Mouse (Mus musculus): ENCODE measurements at regions not wholly inside any gene's neighbourhood (a gene's known extent, or its start where the extent isn't known, plus 50 kb on each side); places are given as distances from the start of the nearest gene placed in this dataset.

DNA sequence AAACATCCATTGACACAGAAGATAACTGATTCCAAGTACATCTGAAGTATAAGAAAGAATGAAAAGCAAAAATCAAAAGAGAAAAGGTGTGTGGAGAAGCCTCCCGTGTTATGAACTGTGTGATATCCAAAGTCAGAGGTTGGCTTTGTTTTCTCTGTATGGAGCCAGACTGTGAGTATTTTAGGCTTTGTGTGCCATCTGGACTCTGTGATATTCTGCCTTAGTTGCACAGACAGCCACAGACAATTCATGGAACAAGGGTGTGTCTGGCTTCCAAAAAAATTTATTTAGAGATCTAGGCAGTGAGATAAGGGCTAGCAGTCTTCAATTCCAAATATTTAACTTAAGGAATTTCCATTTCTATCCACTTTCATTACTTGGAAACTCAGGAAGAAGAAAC, 111.5 kb upstream of the Dpp10 start:
- peak in 1 of 2 experiments; percentile 7 for DNase-seq (ENCODE audit: low spot score in 2 of 2)

DNA sequence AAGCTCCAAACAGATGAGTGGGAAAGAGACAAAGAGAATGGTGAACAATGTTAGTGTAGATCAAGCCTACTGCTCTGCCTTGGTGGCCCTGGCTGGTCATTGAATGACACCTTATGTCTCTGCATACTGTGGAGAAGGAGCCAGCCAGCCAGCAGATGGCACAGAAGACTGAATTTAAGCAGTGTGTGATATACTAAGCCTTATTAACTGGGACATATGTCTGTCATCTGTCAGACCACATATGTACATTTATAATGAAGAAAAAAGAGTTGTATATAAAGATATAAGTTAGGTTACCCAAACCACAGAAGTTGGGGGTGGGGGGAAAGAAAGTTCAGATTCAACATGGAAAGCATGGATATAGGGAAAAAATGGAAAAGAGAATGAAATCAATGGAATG, 106.7 kb upstream of the Dpp10 start:
- no peak for DNase-seq (ENCODE audit: low spot score in 2 of 2)

DNA sequence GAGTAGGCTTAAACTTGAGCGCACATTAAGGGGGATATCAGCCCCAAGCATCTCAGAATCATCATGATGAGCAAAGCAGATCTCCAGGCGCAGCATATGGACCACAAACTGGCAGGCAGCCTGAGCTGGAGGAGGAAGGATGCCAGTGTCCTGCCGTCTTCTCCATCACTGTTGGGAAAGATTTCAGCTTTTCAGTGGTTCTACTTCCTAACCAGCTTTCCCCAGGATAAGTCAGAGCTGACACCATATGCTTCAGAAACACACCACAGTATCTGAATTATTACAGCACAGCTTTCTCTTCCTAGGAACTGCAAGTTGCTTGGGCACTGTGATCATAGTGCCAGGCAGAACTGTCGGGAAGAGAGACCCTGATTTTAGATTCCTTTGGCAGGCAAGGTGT, 103.2 kb upstream of the Dpp10 start:
- peak; percentile 9 to 64 for DNase-seq (ENCODE audit: low spot score in 2 of 2)

DNA sequence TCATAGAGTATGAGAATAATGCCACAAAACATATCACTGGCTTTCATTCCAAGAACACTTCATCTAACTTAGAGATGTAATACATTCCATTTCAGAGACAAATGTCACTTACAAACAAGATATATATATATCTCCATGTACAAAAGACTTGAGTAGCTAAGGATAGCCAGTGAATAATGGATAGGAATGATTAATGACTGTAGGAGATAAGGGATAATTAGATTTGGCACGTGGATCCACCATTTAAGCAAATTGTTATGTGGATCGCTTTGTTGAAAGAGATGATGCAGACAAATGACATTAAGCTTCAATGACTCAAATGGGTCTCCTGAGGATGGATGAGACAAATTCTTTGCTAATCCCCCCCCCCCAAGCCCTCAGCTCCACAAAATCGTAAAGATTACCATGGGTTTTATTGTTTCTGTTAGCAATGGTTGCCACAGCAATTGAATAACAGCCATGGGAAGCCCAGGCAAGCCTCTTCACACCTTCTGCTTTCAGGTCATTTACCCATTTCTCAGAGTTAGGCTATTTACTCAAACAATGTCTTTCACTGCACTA, 59.0 kb upstream of the Dpp10 start:
- DNase-seq (ENCODE audit: low spot score in 2 of 2) = no peak

DNA sequence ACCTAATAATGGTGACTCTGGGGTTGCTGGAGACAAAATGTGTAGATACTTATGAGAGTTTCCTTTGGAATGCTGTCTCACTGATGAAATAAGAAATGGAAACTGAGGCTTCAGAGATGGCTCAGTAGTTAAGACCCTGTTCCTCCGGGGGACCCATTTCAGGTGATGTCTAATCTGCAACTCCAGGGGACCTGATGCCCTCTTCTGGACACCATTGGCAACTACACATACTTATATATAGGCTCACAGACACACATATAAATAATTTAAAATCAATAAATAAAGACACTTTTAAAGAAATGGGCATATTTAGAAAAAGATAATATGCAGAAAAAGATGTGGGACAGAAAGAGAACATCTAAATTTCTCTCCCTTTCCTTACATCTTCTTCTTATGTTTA, 57.7 kb upstream of the Dpp10 start:
- DNase-seq (ENCODE audit: low spot score in 2 of 2) = no peak

Data from left cerebral cortex, adult 9 months (tissue).